Mouse (Mus musculus) embryonic facial prominence, embryonic 10.5 days (tissue): Measurements from ENCODE around the gene Dstn. TPM values are rescaled to one million over a fixed set of nuclear protein-coding genes. Genes with fewer than 3 reads are reported as not detected.

Source experiments
- DNase-seq: peaks from one replicate; pipeline ENCODE4 v3.0.0-alpha.2; 2017; ENCODE audit warnings: low spot score
- H3K27ac ChIP-seq: fragments of 300-500 bp; sonication (generic); replicated peaks from 2 replicates; pipeline ENCODE4 v1.5.1; 2016; ENCODE audit warnings: mild to moderate bottlenecking
- H3K27me3 ChIP-seq: fragments of 300-500 bp; sonication (generic); replicated peaks from 2 replicates; pipeline ENCODE4 v1.6.1; 2016; ENCODE audit warnings: low read depth, mild to moderate bottlenecking; ENCODE audit not compliant: poor library complexity, severe bottlenecking
- H3K36me3 ChIP-seq: fragments of 300-500 bp; sonication (generic); replicated peaks from 2 replicates; pipeline ENCODE4 v1.6.1; 2016; ENCODE audit warnings: mild to moderate bottlenecking, moderate library complexity
- H3K4me1 ChIP-seq: fragments of 300-500 bp; sonication (generic); 2 replicates; pipeline ENCODE4 v1.6.1; 2016
- H3K4me3 ChIP-seq: fragments of 300-500 bp; sonication (generic); 2 replicates; pipeline ENCODE4 v1.5.1; 2016; ENCODE audit warnings: mild to moderate bottlenecking, moderate library complexity
- H3K9me3 ChIP-seq: fragments of 300-500 bp; sonication (generic); 2 replicates; pipeline ENCODE4 v1.6.1; 2016; ENCODE audit warnings: mild to moderate bottlenecking
- WGBS: fragments of 180-500 bp; shearing (Covaris S2); methylation state at CpG from one replicate; pipeline ENCODE4 v1.1.7; 2016; 5-methylcytosine and 5-hydroxymethylcytosine counted together
- polyA plus RNA-seq: library from polyadenylated mRNA; unstranded; fragments of >200 nt; fragmentation: Nextera tagmentation; extraction: Ambion mirVana; gene quantifications from 2 replicates; pipeline ENCODE4 v1.2.1, GENCODE M21; 2016

Dstn gene
- polyA plus RNA-seq, 1 experiment from 2014 or later = 339 TPM

GRCm38 (mm10) chr2:143925826-143926225, 10.7 kb downstream of the Dstn start:
- Histone ChIP-seq H3K36me3 (no peaks in the 10 kb centered on the region), H3K27ac (no peak overlapping the region), H3K9me3 (no peaks in the 10 kb centered on the region), H3K27me3 (no peaks in the 10 kb centered on the region), H3K4me3 (no peak overlapping the region), H3K4me1 (peaks cover 11% of the 10 kb centered on the region)
- WGBS = 94% methylated on average over 6 of the region's 6 CpGs
- no peak for DNase-seq

DNA sequence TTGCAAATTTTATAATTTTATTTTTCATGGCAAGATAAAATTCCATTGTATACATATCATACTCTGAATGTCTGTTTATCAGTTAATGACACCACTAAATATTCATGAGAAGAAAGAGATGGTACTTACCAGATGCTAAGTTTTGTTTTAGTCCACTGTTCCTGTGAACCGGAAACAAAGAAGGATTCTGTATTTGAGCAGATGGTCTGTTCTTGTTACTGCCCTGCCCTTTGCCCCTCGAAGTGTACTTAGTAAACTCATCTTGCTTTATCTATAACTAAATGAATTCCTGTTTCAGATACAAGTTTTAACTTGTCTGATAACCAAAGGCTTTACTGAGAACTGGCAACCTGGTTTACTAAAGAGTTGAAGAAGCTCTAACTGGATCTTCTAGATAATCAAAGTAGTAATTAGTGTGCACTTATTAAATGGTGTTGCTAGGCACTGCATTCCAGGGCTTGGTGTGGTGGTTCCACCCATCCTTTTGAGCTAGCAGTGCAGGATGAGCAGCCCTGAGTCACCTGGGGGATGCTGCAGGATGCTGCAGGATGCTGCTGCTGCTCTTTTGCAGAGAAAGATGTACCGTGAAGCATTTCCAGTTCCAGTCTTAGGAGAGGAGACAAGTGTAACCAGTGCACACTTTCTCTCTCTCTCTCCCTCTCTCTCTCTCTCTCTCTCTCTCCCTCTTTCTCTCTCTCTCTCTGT, 14.6 kb downstream of the Dstn start:
- Histone ChIP-seq H3K9me3 (no peaks in the 10 kb centered on the region), H3K4me1 (peaks cover 14% of the 10 kb centered on the region), H3K27me3 (no peaks in the 10 kb centered on the region), H3K27ac (0 out of 2 replicates have a peak overlapping the region, but pooled peaks have one; percentile 19), H3K36me3 (peaks cover 8% of the 10 kb centered on the region), H3K4me3 (no peak overlapping the region)
- WGBS = 71% methylated on average over 3 of the region's 3 CpGs
- DNase-seq = no peak

DNA sequence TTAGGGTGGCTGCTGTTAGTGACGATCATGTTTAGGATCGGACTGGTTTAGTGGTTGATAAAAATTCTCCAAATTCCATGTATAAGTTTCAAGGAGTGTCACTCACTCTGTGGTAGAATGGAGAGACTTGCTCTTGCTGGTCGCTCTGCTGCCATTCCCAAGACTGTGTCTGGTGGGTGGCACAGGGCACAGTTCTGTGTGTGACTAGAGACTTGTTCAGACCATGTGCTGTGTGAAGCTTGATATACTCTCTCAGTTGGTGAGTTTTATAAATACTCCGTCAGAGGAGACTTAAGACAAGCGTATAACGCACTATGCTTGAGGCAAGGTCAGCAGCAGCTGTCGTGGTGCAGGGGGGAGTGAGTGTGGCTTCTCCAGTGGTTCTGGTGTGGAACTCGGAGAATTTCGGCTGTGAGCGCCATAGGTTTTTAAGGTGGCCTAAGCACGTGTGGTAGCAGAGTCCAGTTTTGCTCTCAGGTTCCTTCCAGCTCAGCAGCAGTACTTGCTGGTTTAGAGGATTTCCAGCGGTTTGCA, 17.3 kb downstream of the Dstn start:
- H3K4me1 ChIP-seq = peaks cover 14% of the 10 kb centered on the region
- WGBS = 83% methylated on average over 12 of the region's 12 CpGs
- no peaks in the 10 kb centered on the region for H3K27me3 ChIP-seq
- no peak overlapping the region for H3K27ac ChIP-seq
- DNase-seq = no peak
- H3K4me3 ChIP-seq = no peak overlapping the region
- H3K9me3 ChIP-seq = no peaks in the 10 kb centered on the region
- peaks cover 8% of the 10 kb centered on the region for H3K36me3 ChIP-seq

DNA sequence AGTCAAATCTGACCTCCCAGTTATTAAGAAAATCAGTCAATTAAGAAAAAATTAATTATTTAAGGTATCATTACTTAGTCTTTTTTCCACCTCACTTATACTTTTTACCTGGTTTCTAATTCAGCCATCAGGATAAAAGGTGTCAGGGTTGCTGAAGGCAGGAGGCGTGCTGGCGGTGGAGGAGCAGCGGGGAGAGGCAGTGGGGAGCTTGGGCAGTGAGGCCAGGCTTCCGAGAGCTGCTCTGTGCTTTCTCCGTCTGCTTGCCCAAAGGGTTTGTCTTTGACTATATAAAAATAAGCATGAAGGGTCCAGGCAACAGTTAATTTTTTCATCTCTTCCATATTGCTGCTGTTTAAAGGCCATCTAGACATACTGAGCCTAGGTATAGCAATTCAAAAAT, 18.4 kb downstream of the Dstn start:
- H3K9me3 ChIP-seq = no peaks in the 10 kb centered on the region
- H3K27ac ChIP-seq = no peak overlapping the region
- H3K27me3 ChIP-seq = no peaks in the 10 kb centered on the region
- 88% methylated on average over 5 of the region's 5 CpGs for WGBS
- no peak for DNase-seq
- H3K36me3 ChIP-seq = peaks cover 11% of the 10 kb centered on the region
- H3K4me1 ChIP-seq = peaks cover 17% of the 10 kb centered on the region
- no peak overlapping the region for H3K4me3 ChIP-seq

GRCm38 (mm10) chr2:143934439-143934838, 19.3 kb downstream of the Dstn start:
- WGBS = 91% methylated on average over 8 of the region's 8 CpGs
- H3K36me3 ChIP-seq = peaks cover 20% of the 10 kb centered on the region
- peaks cover 17% of the 10 kb centered on the region for H3K4me1 ChIP-seq
- H3K27ac ChIP-seq = no peak overlapping the region
- no peak overlapping the region for H3K4me3 ChIP-seq
- H3K27me3 ChIP-seq = no peaks in the 10 kb centered on the region
- H3K9me3 ChIP-seq = no peaks in the 10 kb centered on the region
- DNase-seq = no peak

- no peaks in the 10 kb centered on the region for H3K9me3 ChIP-seq
- H3K27ac ChIP-seq = no peak overlapping the region
- peaks cover 53% of the 10 kb centered on the region for H3K36me3 ChIP-seq
- H3K4me1 ChIP-seq = 0 out of 2 replicates have a peak, but pooled peaks cover 2% of the 10 kb centered on the region
- H3K4me3 ChIP-seq = no peak overlapping the region
- WGBS = 75% methylated on average over 2 of the region's 2 CpGs
- H3K27me3 ChIP-seq = no peaks in the 10 kb centered on the region
- DNase-seq = no peak
These were observed 22.7 kb downstream of the Dstn start for GRCm38 (mm10) chr2:143937861-143938260.

- Histone ChIP-seq H3K4me1 (0 out of 2 replicates have a peak, but pooled peaks cover 2% of the 10 kb centered on the region), H3K27me3 (no peaks in the 10 kb centered on the region), H3K27ac (no peak overlapping the region), H3K9me3 (no peaks in the 10 kb centered on the region), H3K36me3 (peaks cover 68% of the 10 kb centered on the region), H3K4me3 (no peak overlapping the region)
- WGBS = 87% methylated on average over 5 of the region's 5 CpGs
- no peak for DNase-seq
These were observed 25.3 kb downstream of the Dstn start for GRCm38 (mm10) chr2:143940406-143940805.

DNA sequence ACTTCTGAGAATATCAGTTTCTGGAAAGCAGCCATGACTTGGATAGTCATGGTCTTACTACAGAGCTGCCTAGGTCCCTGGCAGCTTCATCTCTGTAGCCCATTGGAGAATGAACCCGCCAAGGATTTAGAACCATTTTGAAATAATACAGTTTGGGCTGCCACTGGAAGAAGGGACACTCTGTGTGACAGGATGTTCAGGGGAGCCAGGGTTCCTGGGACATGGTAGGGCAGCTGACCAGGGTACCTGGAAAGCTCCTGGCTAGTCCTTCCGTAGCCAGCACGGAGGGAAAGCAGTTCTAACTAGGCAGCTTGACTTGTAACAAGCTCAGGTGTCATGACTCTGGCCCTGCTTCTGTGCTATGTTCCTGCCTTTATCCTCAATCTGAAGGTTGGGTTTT, 29.7 kb downstream of the Dstn start:
- Histone ChIP-seq H3K4me3 (no peak overlapping the region), H3K9me3 (no peaks in the 10 kb centered on the region), H3K27ac (no peak overlapping the region), H3K36me3 (peaks cover 96% of the 10 kb centered on the region), H3K4me1 (no peaks in the 10 kb centered on the region), H3K27me3 (no peaks in the 10 kb centered on the region)
- WGBS = 94% methylated on average over 3 of the region's 3 CpGs
- DNase-seq = no peak

DNA sequence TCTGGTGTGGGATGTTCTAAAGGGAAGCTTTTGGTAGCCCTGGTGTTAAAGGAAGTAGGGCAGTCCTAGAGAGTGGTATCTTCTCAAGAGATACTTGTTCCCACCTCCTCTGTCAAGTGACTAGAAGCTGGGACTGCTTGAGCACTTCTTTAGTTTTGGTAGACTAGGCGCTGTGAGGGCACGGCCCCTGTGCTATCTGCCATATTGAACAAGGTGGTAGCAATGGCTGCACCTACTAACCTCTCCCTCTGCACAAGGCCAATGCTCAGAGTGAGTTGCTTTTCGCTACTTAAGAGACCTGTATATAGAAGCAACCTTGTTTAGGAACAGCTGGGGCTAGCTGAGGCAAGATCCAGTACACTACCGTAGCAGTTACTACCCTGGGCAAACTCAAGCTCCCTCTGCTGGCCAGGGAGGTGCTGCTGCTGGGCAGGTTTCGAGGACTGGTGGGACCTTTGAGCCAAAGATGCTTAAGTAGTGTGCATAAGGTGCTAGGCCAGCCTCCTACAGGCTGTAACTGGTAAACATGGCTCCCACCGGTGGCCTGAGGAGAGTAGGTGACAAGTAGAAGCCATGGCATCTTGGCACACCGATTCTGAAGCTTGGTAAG, 30.5 kb downstream of the Dstn start:
- Histone ChIP-seq H3K9me3 (no peaks in the 10 kb centered on the region), H3K4me1 (peaks cover 5% of the 10 kb centered on the region), H3K4me3 (no peak overlapping the region), H3K36me3 (peaks cover 96% of the 10 kb centered on the region), H3K27ac (no peak overlapping the region), H3K27me3 (no peaks in the 10 kb centered on the region)
- WGBS = 88% methylated on average over 7 of the region's 7 CpGs
- no peak for DNase-seq

DNA sequence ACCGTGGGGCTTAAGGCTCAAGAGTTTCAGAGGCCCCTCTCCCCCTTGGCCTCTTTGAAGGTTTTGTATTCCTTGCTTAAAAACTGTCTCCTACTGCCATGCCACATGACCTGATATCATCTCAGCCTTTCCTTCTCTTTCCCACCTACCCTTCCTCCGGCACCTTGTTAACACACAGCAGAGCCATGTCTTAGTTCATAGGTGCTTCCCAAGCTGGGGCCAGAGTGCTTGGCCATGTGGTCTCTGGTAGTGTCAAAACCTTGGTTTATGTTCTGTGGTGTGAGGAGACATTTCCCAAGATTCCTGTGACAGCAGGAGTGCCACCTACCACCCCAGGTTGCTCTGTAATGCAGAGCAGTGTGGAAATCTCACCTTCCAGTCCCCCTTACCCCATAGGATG, 31.3 kb downstream of the Dstn start:
- Histone ChIP-seq H3K27ac (no peak overlapping the region), H3K36me3 (peaks cover 96% of the 10 kb centered on the region), H3K9me3 (no peaks in the 10 kb centered on the region), H3K27me3 (no peaks in the 10 kb centered on the region), H3K4me3 (no peak overlapping the region), H3K4me1 (peaks cover 13% of the 10 kb centered on the region)
- 88% methylated on average over 2 of the region's 2 CpGs for WGBS
- DNase-seq = no peak

- WGBS = 91% methylated on average over 3 of the region's 3 CpGs
- peaks cover 99% of the 10 kb centered on the region for H3K36me3 ChIP-seq
These were observed 32.9 kb downstream of the Dstn start for GRCm38 (mm10) chr2:143947981-143948380.

GRCm38 (mm10) chr2:143948416-143948815, 33.3 kb downstream of the Dstn start:
- no peak for DNase-seq
- H3K36me3 ChIP-seq = peaks cover 100% of the 10 kb centered on the region
- H3K27ac ChIP-seq = no peak overlapping the region
- no peaks in the 10 kb centered on the region for H3K9me3 ChIP-seq
- H3K27me3 ChIP-seq = no peaks in the 10 kb centered on the region
- H3K4me1 ChIP-seq = peaks cover 18% of the 10 kb centered on the region
- H3K4me3 ChIP-seq = no peak overlapping the region
- WGBS = 92% methylated on average over 4 of the region's 4 CpGs

More at GRCm38 (mm10) chr2:143947981-143948380, 32.9 kb downstream of the Dstn start:
- Histone ChIP-seq H3K4me1 (peaks cover 18% of the 10 kb centered on the region), H3K4me3 (no peak overlapping the region), H3K27me3 (no peaks in the 10 kb centered on the region), H3K9me3 (no peaks in the 10 kb centered on the region), H3K27ac (no peak overlapping the region)
- DNase-seq = no peak

DNA sequence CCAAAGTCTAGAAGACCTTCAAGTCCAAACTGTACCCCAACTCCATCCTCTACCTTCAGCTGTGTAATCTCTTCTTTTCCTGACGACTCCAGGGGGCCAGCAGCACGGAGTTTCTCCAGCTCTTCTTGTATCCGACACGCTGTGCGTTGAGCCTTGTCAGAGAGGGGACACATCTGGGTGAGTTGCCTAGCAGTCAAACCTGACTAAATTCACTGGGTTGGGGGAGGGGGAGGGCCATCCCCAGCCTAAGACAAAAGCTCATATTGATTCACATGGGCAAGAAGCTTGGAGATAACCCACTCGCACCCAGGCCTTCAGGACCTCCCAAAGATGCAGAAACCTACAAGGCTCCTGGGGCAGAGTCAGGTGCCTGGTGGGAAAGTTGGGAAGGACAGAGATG, 34.1 kb downstream of the Dstn start:
- Histone ChIP-seq H3K9me3 (no peaks in the 10 kb centered on the region), H3K27ac (no peak overlapping the region), H3K36me3 (peaks cover 100% of the 10 kb centered on the region), H3K27me3 (no peaks in the 10 kb centered on the region), H3K4me1 (peaks cover 18% of the 10 kb centered on the region), H3K4me3 (no peak overlapping the region)
- DNase-seq = no peak
- WGBS = 93% methylated on average over 6 of the region's 6 CpGs
